9 mouse cellular contexts compared by ENCODE assay signal in genomic region chr5:92374721-92375142, GRCm38 (mm10). TPM values are rescaled to one million over a fixed set of nuclear protein-coding genes. Genes with fewer than 3 reads are reported as not detected.
A peak's percentile ranks its signal among the peaks of the same experiment; 100 is the strongest.
DNase-seq lines count a peak whose midpoint lies in the region; ATAC-seq lines count a peak whose summit lies in the region.
"Had no signal": no experiment of that assay in that cellular context is flagged by ENCODE, and none has a peak within 500 bp of the region (broad histone marks: within the 10 kb centered on the region; RNA-seq: fewer than 3 reads in every experiment).

No protein-coding gene starts in this region.

- WGBS in liver, embryonic 16.5 days (ENCODE audit: insufficient replicate concordance) = 13% methylated on average over 6 of the region's 6 CpGs

- no peak overlapping the region for H3K9ac ChIP-seq in liver, embryonic 16.5 days (ENCODE audit: low read depth, low read length)

- peak; percentile 38 to 39 for DNase-seq in spleen, adult 18-20 months
- no peak for DNase-seq in spleen, adult 12 weeks (ENCODE audit: low spot score)
- peak; percentile 41 to 48 for DNase-seq in cerebellum, postnatal 36 days
- DNase-seq in thymus, postnatal 25 days = peak; percentile 48
- no peak for DNase-seq in urinary bladder, postnatal 10 days (ENCODE audit: low spot score)
- DNase-seq in gastrocnemius, postnatal 10 days = no peak
- no peak for DNase-seq in right cerebral cortex, postnatal 10 days (ENCODE audit: low spot score in 2 of 2)

- H3K27ac ChIP-seq in liver, embryonic 16.5 days (ENCODE audit: low read length) = peak overlapping the region; percentile 72

- peaks cover 9% of the 10 kb centered on the region for H3K4me1 ChIP-seq in liver, embryonic 16.5 days (ENCODE audit: control insufficient read depth, low read depth, low read length)

- no peaks in the 10 kb centered on the region for H3K27me3 ChIP-seq in liver, embryonic 16.5 days (ENCODE audit: control insufficient read depth, insufficient read depth, low read depth, low read length)

- no peak overlapping the region for H3K4me3 ChIP-seq in liver, embryonic 16.5 days (ENCODE audit: low read depth, low read length)

- peak overlapping the region; percentile 21; the same call in 1 of the 2 replicates for H3K4me2 ChIP-seq in liver, embryonic 16.5 days (ENCODE audit: low read depth, low read length)

- no peaks in the 10 kb centered on the region for H3K36me3 ChIP-seq in liver, embryonic 16.5 days (ENCODE audit: control insufficient read depth, insufficient read depth)

- H3K9me3 ChIP-seq in liver, embryonic 16.5 days (replicated peaks; ENCODE audit: control insufficient read depth, low read length) = no peaks in the 10 kb centered on the region

- ATAC-seq in liver, embryonic 16.5 days (ENCODE audit: low read depth) = peak; percentile 49; the same call in 1 of the 2 replicates

RNA-seq across cellular contexts. Expression of gene Cxcl10, which starts 26.0 kb away (rescaled TPM):
- polyA plus RNA-seq in liver, embryonic 16.5 days (2015; fragmentation: Nextera tagmentation; extraction: Ambion mirVana) = 3.5 and 3.8 TPM in 2 replicates
- under 1 TPM in 1 of 2 experiments, not detected in 1; 0.43 TPM for total RNA-seq in gastrocnemius, postnatal 10 days (2021)

RNA-seq across cellular contexts. Expression of gene Art3, which starts 43.1 kb away (rescaled TPM):
- polyA plus RNA-seq in liver, embryonic 16.5 days (2015; fragmentation: Nextera tagmentation; extraction: Ambion mirVana) = 0.74 and 0.93 TPM in 2 replicates
- total RNA-seq in gastrocnemius, postnatal 10 days (2021) = 100 to 1,000 TPM; 327 to 371 TPM

RNA-seq across cellular contexts. Expression of gene Cxcl9, which starts 46.9 kb away (rescaled TPM):
- polyA plus RNA-seq in liver, embryonic 16.5 days (2015; fragmentation: Nextera tagmentation; extraction: Ambion mirVana) = 0.20 TPM in 1 of 2 replicates, not detected in the other
- total RNA-seq in gastrocnemius, postnatal 10 days (2021) = 1 to 10 TPM; 3.7 to 5.3 TPM
- polyA plus RNA-seq: limb, embryonic 11.5 days had no signal

Comparison
In these comparisons a context has a peak if more than half of its experiments do, and no peak if none do; other contexts are left out.
1. DNase-seq: peak in spleen, adult 18-20 months (2 of 2), cerebellum, postnatal 36 days (2 of 2) and thymus, postnatal 25 days (single experiment); none in spleen, adult 12 weeks (single experiment), urinary bladder, postnatal 10 days (single experiment), gastrocnemius, postnatal 10 days (single experiment) and right cerebral cortex, postnatal 10 days (0 of 2).